Mouse (Mus musculus): ENCODE data around the gene Vamp4.

The Vamp4 gene

GRCm38 (mm10) chr1:162567351-162567750, 3.0 kb upstream of the Vamp4 start:
- TF ChIP-seq GATA4 (IDR thresholded peaks at IDR 0.05; ENCODE audit: insufficient replicate concordance, low read length): no peak

- no peak for TF ChIP-seq GATA4 (IDR thresholded peaks at IDR 0.05; ENCODE audit: insufficient replicate concordance, low read length)
Measured at GRCm38 (mm10) chr1:162570931-162571601, 751 bp downstream of the Vamp4 start.

DNA sequence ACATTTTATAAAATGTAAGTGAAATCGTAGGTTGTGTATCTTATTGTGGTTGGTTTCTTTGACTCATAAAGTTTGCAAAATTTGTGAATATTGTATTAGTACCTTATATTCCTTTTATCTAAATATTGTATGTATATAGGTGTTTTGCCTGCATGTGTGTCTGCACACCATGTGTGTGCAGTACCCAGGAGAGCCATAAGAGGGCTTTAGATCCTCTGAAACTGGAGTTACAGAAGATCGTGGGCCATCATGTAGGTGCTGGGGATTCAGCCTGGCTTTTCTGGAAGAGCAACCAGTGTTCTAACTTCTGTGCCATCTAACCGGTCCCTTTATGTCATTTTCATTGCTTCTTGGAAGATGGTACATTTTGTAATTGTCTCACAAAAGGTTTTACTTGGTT, 4.8 kb downstream of the Vamp4 start:
- TF ChIP-seq GATA4 (IDR thresholded peaks at IDR 0.05; ENCODE audit: insufficient replicate concordance, low read length): no peak

DNA sequence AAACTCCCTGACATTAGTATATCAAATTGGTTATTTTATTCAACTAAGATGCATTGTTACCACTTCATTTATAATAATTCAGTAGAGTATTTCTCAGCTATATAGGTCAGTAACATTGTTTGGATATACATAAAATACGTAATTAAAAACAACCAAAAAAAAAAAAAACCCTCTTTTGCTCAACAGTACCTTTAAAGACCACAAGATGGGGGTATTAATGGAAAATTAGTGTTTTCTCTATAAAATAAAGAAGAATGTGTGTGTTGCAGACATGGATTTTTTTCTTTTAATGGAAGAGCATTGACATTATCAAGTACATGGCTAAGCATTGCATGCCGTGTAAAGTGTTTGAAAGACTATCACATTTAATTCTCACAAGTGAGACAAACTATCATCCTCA, 12.6 kb downstream of the Vamp4 start:
- TF ChIP-seq GATA4 (IDR thresholded peaks at IDR 0.05; ENCODE audit: insufficient replicate concordance, low read length): no peak

GRCm38 (mm10) chr1:162586282-162586681, 16.0 kb downstream of the Vamp4 start:
- TF ChIP-seq GATA4 (IDR thresholded peaks at IDR 0.05; ENCODE audit: insufficient replicate concordance, low read length): no peak

DNA sequence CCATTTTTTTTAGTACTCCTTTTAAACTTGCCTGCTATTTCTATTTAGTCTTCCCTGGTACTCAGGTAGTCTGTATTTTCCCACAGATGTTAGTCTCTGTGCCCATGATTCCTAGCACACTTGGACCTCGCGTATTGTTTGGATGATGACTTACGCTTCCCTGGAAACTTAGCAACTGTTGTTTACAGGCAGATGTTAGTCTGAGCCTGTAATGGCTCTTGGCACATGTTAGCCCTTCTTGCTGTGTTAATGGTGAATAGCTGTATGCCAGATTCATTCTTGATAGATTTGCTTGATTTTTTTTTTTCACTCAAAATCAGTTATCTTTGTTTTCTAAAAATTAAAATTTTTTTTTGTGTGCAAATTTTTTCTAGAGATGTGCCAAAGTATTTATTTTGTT, 18.3 kb downstream of the Vamp4 start:
- no peak for TF ChIP-seq GATA4 (IDR thresholded peaks at IDR 0.05; ENCODE audit: insufficient replicate concordance, low read length)

- TF ChIP-seq GATA4 (IDR thresholded peaks at IDR 0.05; ENCODE audit: insufficient replicate concordance, low read length): no peak
Measured at GRCm38 (mm10) chr1:162589443-162589842, 19.1 kb downstream of the Vamp4 start.

DNA sequence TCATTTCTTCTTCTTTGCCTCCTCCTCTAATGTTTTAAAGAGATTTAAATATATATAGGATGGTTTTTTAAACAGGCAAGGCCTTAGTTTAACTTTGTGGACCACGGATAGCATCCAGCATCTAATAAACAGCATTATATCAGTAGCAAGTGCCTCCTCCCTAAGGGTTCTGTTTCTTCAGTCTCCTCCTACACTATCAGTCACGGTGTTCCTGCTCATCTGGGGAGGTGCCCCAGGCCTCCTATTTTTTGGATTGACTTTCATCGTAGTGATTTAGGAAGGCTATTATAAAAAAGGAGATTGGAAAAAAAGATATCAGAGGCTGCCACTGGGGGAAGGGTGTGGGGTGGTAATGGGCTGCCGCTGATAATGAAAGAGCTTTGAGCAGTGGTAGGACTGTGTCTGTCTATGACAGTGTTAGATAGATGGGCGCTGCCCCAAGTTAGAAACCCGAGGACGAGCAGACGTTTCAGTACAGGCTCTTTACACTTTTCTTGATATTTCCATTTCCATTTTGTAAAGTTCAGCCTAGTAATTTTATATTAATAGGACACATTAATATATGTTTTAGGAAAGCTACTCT, 20.2 kb downstream of the Vamp4 start:
- TF ChIP-seq GATA4 (IDR thresholded peaks at IDR 0.05; ENCODE audit: insufficient replicate concordance, low read length): no peak

- TF ChIP-seq GATA4 (IDR thresholded peaks at IDR 0.05; ENCODE audit: insufficient replicate concordance, low read length): no peak
Measured at GRCm38 (mm10) chr1:162597379-162598102, 27.2 kb downstream of the Vamp4 start.

DNA sequence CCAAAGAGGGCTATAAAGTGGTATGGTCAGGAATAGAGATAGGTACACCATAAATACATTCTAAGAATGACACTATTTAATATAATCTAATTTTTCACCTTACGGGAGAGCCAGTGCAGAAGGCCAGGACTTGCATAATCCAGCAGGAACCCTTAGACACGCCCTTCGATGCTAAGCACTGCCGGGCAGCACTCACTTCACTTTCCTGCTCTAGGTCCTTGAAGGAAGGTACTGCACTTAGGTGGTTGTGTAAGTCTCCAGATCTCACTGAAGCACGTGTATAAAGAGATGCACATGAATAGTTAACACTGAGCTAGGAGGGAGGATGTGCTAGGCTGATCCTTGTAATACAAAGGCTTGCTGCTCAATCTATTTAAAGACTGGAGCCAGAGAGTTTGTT, 29.3 kb downstream of the Vamp4 start:
- TF ChIP-seq GATA4 (IDR thresholded peaks at IDR 0.05; ENCODE audit: insufficient replicate concordance, low read length): no peak

DNA sequence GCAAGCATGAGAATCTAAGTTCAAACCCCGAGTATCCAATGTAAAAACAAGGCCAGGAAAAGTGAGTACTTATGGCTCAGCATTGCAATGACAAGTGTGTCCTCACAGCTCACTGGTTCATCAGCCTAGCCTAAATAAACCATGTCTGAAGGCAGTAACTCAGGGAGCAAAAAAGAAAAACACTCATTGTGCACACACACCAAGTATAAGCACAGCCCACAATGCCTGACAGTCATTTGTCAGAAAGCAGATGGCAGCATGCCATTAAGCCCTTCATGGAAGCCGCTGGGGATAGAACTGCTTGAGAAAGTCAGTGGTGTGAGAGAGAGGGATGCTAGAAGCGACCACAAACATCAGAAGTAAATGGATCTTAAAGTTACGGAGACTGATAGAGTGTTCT, 31.0 kb downstream of the Vamp4 start:
- no peak for TF ChIP-seq GATA4 (IDR thresholded peaks at IDR 0.05; ENCODE audit: insufficient replicate concordance, low read length)

DNA sequence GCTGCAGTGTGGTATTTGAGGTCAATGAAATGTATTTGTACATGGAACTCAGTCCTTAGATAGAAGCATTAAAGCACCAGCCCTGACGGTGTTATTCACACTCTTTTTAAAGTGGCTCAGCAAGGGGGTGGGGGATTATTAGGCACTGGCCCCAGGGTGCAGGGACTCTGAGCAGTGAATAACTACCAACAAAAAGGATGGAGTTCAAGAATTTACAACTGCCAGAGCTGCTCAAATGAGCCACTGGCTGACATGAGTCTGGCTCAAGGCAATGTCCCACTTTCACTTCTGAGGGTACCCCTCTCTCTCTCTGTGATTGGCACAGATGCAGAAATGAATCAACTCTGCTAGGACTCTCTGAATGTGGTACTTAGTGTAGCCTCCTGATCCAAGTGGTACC, 37.8 kb downstream of the Vamp4 start:
- no peak for TF ChIP-seq GATA4 (IDR thresholded peaks at IDR 0.05; ENCODE audit: insufficient replicate concordance, low read length)

- no peak for TF ChIP-seq GATA4 (IDR thresholded peaks at IDR 0.05; ENCODE audit: insufficient replicate concordance, low read length)
Measured at GRCm38 (mm10) chr1:162609633-162610250, 39.4 kb downstream of the Vamp4 start.

DNA sequence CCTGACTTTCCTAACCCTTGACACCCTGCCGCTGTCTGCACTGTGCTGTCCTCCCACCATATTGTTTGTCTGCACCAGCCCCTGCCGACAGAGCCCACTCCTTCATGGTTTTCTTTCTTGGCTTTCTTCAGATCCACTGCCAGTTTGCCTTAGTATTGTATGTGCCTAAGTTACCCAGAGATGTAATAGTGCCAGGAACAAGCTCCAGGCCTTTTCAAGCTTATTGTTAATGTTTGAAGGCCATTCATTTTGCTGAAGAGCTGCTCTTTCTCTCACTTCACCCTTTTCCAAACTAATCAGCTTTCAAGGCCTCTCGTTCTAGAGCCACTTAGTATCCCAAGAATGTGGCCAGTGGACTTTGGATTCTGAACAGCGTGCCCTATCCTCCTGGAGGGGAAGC, 40.9 kb downstream of the Vamp4 start:
- TF ChIP-seq GATA4 (IDR thresholded peaks at IDR 0.05; ENCODE audit: insufficient replicate concordance, low read length): no peak

GRCm38 (mm10) chr1:162615511-162615910, 45.2 kb downstream of the Vamp4 start:
- no peak for TF ChIP-seq GATA4 (IDR thresholded peaks at IDR 0.05; ENCODE audit: insufficient replicate concordance, low read length)

DNA sequence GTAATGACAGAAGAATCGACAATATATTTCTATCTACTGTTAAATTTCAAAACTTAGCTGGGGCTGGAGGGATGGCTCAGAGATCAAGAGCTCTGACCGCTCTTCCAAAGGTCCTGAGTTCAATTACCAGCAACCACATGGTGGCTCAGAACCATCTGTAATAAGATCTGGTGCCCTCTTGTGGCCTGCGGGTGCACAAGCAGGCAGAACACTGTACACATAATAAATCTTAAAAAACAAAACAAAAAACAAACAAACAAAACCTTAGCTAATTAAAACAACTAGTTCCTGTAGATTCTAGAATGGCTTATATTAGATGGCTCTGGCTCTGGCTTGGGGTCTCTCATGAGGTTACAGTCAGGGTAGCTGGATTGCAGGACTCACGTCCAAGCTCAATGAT, 50.2 kb downstream of the Vamp4 start:
- no peak for TF ChIP-seq GATA4 (IDR thresholded peaks at IDR 0.05; ENCODE audit: insufficient replicate concordance, low read length)
